Mouse (Mus musculus): ENCODE data around the gene Lmo7. TPM values are rescaled to one million over a fixed set of nuclear protein-coding genes. Genes with fewer than 3 reads are reported as not detected.

Lmo7 gene
- polyA plus RNA-seq, 1 experiment from 2014 or later = 3.6 TPM

GRCm38 (mm10) chr14:101893215-101893614 lies 163.5 kb downstream of the Lmo7 start:
- no peak for ATAC-seq (ENCODE audit: low read depth)
- no peaks in the 10 kb centered on the region for H3K27me3 ChIP-seq (ENCODE audit: control insufficient read depth, insufficient read depth, low read depth, low read length)
- no peak overlapping the region for H3K4me2 ChIP-seq (ENCODE audit: low read depth, low read length)
- no peaks in the 10 kb centered on the region for H3K36me3 ChIP-seq (ENCODE audit: control insufficient read depth, insufficient read depth)
- H3K27ac ChIP-seq (ENCODE audit: low read length) = no peak overlapping the region
- 62% methylated on average over 6 of the region's 6 CpGs for WGBS (ENCODE audit: insufficient replicate concordance)
- H3K9me3 ChIP-seq (replicated peaks; ENCODE audit: control insufficient read depth, low read length) = no peaks in the 10 kb centered on the region
- H3K9ac ChIP-seq (ENCODE audit: low read depth, low read length) = no peak overlapping the region
- no peaks in the 10 kb centered on the region for H3K4me1 ChIP-seq (ENCODE audit: control insufficient read depth, low read depth, low read length)
- no peak overlapping the region for H3K4me3 ChIP-seq (ENCODE audit: low read depth, low read length)

GRCm38 (mm10) chr14:101898250-101898649 lies 168.5 kb downstream of the Lmo7 start:
- 63% methylated on average over 6 of the region's 6 CpGs for WGBS (ENCODE audit: insufficient replicate concordance)
- Histone ChIP-seq H3K27me3 (ENCODE audit: control insufficient read depth, insufficient read depth, low read depth, low read length) (no peaks in the 10 kb centered on the region), H3K27ac (ENCODE audit: low read length) (no peak overlapping the region), H3K9ac (ENCODE audit: low read depth, low read length) (no peak overlapping the region), H3K36me3 (ENCODE audit: control insufficient read depth, insufficient read depth) (no peaks in the 10 kb centered on the region), H3K9me3 (replicated peaks; ENCODE audit: control insufficient read depth, low read length) (no peaks in the 10 kb centered on the region), H3K4me2 (ENCODE audit: low read depth, low read length) (no peak overlapping the region), H3K4me3 (ENCODE audit: low read depth, low read length) (no peak overlapping the region), H3K4me1 (ENCODE audit: control insufficient read depth, low read depth, low read length) (no peaks in the 10 kb centered on the region)
- no peak for ATAC-seq (ENCODE audit: low read depth)

GRCm38 (mm10) chr14:101901496-101901895 lies 171.7 kb downstream of the Lmo7 start:
- no peaks in the 10 kb centered on the region for H3K4me1 ChIP-seq (ENCODE audit: control insufficient read depth, low read depth, low read length)
- no peak overlapping the region for H3K9ac ChIP-seq (ENCODE audit: low read depth, low read length)
- no peaks in the 10 kb centered on the region for H3K9me3 ChIP-seq (replicated peaks; ENCODE audit: control insufficient read depth, low read length)
- 71% methylated on average over 7 of the region's 7 CpGs for WGBS (ENCODE audit: insufficient replicate concordance)
- no peaks in the 10 kb centered on the region for H3K36me3 ChIP-seq (ENCODE audit: control insufficient read depth, insufficient read depth)
- ATAC-seq (ENCODE audit: low read depth) = no peak
- no peak overlapping the region for H3K27ac ChIP-seq (ENCODE audit: low read length)
- no peaks in the 10 kb centered on the region for H3K27me3 ChIP-seq (ENCODE audit: control insufficient read depth, insufficient read depth, low read depth, low read length)
- no peak overlapping the region for H3K4me3 ChIP-seq (ENCODE audit: low read depth, low read length)
- H3K4me2 ChIP-seq (ENCODE audit: low read depth, low read length) = no peak overlapping the region

GRCm38 (mm10) chr14:101901976-101902375 lies 172.2 kb downstream of the Lmo7 start:
- no peak overlapping the region for H3K4me3 ChIP-seq (ENCODE audit: low read depth, low read length)
- 53% methylated on average over 7 of the region's 7 CpGs for WGBS (ENCODE audit: insufficient replicate concordance)
- no peak overlapping the region for H3K4me2 ChIP-seq (ENCODE audit: low read depth, low read length)
- no peaks in the 10 kb centered on the region for H3K9me3 ChIP-seq (replicated peaks; ENCODE audit: control insufficient read depth, low read length)
- no peak overlapping the region for H3K27ac ChIP-seq (ENCODE audit: low read length)
- no peaks in the 10 kb centered on the region for H3K36me3 ChIP-seq (ENCODE audit: control insufficient read depth, insufficient read depth)
- ATAC-seq (ENCODE audit: low read depth) = no peak
- no peak overlapping the region for H3K9ac ChIP-seq (ENCODE audit: low read depth, low read length)
- no peaks in the 10 kb centered on the region for H3K4me1 ChIP-seq (ENCODE audit: control insufficient read depth, low read depth, low read length)
- H3K27me3 ChIP-seq (ENCODE audit: control insufficient read depth, insufficient read depth, low read depth, low read length) = no peaks in the 10 kb centered on the region

GRCm38 (mm10) chr14:101903722-101904121 lies 174.0 kb downstream of the Lmo7 start:
- Histone ChIP-seq H3K4me3 (ENCODE audit: low read depth, low read length) (no peak overlapping the region), H3K9ac (ENCODE audit: low read depth, low read length) (no peak overlapping the region), H3K27me3 (ENCODE audit: control insufficient read depth, insufficient read depth, low read depth, low read length) (no peaks in the 10 kb centered on the region), H3K4me1 (ENCODE audit: control insufficient read depth, low read depth, low read length) (no peaks in the 10 kb centered on the region), H3K4me2 (ENCODE audit: low read depth, low read length) (no peak overlapping the region), H3K36me3 (ENCODE audit: control insufficient read depth, insufficient read depth) (no peaks in the 10 kb centered on the region), H3K9me3 (replicated peaks; ENCODE audit: control insufficient read depth, low read length) (no peaks in the 10 kb centered on the region), H3K27ac (ENCODE audit: low read length) (no peak overlapping the region)
- WGBS (ENCODE audit: insufficient replicate concordance) = 60% methylated on average over 5 of the region's 5 CpGs
- ATAC-seq (ENCODE audit: low read depth) = no peak

- no peaks in the 10 kb centered on the region for H3K36me3 ChIP-seq (ENCODE audit: control insufficient read depth, insufficient read depth)
- H3K9ac ChIP-seq (ENCODE audit: low read depth, low read length) = no peak overlapping the region
- no peak overlapping the region for H3K4me3 ChIP-seq (ENCODE audit: low read depth, low read length)
- no peak overlapping the region for H3K27ac ChIP-seq (ENCODE audit: low read length)
- no peak overlapping the region for H3K4me2 ChIP-seq (ENCODE audit: low read depth, low read length)
- 72% methylated on average over 7 of the region's 7 CpGs for WGBS (ENCODE audit: insufficient replicate concordance)
- no peaks in the 10 kb centered on the region for H3K9me3 ChIP-seq (replicated peaks; ENCODE audit: control insufficient read depth, low read length)
- no peak for ATAC-seq (ENCODE audit: low read depth)
- H3K4me1 ChIP-seq (ENCODE audit: control insufficient read depth, low read depth, low read length) = no peaks in the 10 kb centered on the region
- H3K27me3 ChIP-seq (ENCODE audit: control insufficient read depth, insufficient read depth, low read depth, low read length) = no peaks in the 10 kb centered on the region
Measured at GRCm38 (mm10) chr14:101911983-101912382, 182.2 kb downstream of the Lmo7 start.

GRCm38 (mm10) chr14:101912392-101912791 lies 182.6 kb downstream of the Lmo7 start:
- no peaks in the 10 kb centered on the region for H3K36me3 ChIP-seq (ENCODE audit: control insufficient read depth, insufficient read depth)
- no peak for ATAC-seq (ENCODE audit: low read depth)
- no peak overlapping the region for H3K4me3 ChIP-seq (ENCODE audit: low read depth, low read length)
- no peak overlapping the region for H3K4me2 ChIP-seq (ENCODE audit: low read depth, low read length)
- no peak overlapping the region for H3K27ac ChIP-seq (ENCODE audit: low read length)
- no peak overlapping the region for H3K9ac ChIP-seq (ENCODE audit: low read depth, low read length)
- WGBS (ENCODE audit: insufficient replicate concordance) = 66% methylated on average over 3 of the region's 3 CpGs
- H3K4me1 ChIP-seq (ENCODE audit: control insufficient read depth, low read depth, low read length) = no peaks in the 10 kb centered on the region
- H3K27me3 ChIP-seq (ENCODE audit: control insufficient read depth, insufficient read depth, low read depth, low read length) = no peaks in the 10 kb centered on the region
- H3K9me3 ChIP-seq (replicated peaks; ENCODE audit: control insufficient read depth, low read length) = no peaks in the 10 kb centered on the region

GRCm38 (mm10) chr14:101914321-101914720 lies 184.6 kb downstream of the Lmo7 start:
- no peak overlapping the region for H3K4me2 ChIP-seq (ENCODE audit: low read depth, low read length)
- no peak overlapping the region for H3K4me3 ChIP-seq (ENCODE audit: low read depth, low read length)
- no peaks in the 10 kb centered on the region for H3K36me3 ChIP-seq (ENCODE audit: control insufficient read depth, insufficient read depth)
- H3K4me1 ChIP-seq (ENCODE audit: control insufficient read depth, low read depth, low read length) = no peaks in the 10 kb centered on the region
- H3K9ac ChIP-seq (ENCODE audit: low read depth, low read length) = no peak overlapping the region
- no peak overlapping the region for H3K27ac ChIP-seq (ENCODE audit: low read length)
- ATAC-seq (ENCODE audit: low read depth) = no peak
- no peaks in the 10 kb centered on the region for H3K9me3 ChIP-seq (replicated peaks; ENCODE audit: control insufficient read depth, low read length)
- no peaks in the 10 kb centered on the region for H3K27me3 ChIP-seq (ENCODE audit: control insufficient read depth, insufficient read depth, low read depth, low read length)

- Histone ChIP-seq H3K4me1 (ENCODE audit: control insufficient read depth, low read depth, low read length) (no peaks in the 10 kb centered on the region), H3K27me3 (ENCODE audit: control insufficient read depth, insufficient read depth, low read depth, low read length) (no peaks in the 10 kb centered on the region), H3K27ac (ENCODE audit: low read length) (no peak overlapping the region), H3K4me2 (ENCODE audit: low read depth, low read length) (no peak overlapping the region), H3K9ac (ENCODE audit: low read depth, low read length) (no peak overlapping the region), H3K36me3 (ENCODE audit: control insufficient read depth, insufficient read depth) (no peaks in the 10 kb centered on the region), H3K9me3 (replicated peaks; ENCODE audit: control insufficient read depth, low read length) (no peaks in the 10 kb centered on the region), H3K4me3 (ENCODE audit: low read depth, low read length) (no peak overlapping the region)
- no peak for ATAC-seq (ENCODE audit: low read depth)
- WGBS (ENCODE audit: insufficient replicate concordance) = 45% methylated on average over 8 of the region's 8 CpGs
Measured at GRCm38 (mm10) chr14:101915867-101916266, 186.1 kb downstream of the Lmo7 start.

- Histone ChIP-seq H3K4me3 (ENCODE audit: low read depth, low read length) (no peak overlapping the region), H3K4me2 (ENCODE audit: low read depth, low read length) (no peak overlapping the region), H3K9me3 (replicated peaks; ENCODE audit: control insufficient read depth, low read length) (no peaks in the 10 kb centered on the region), H3K27me3 (ENCODE audit: control insufficient read depth, insufficient read depth, low read depth, low read length) (no peaks in the 10 kb centered on the region), H3K4me1 (ENCODE audit: control insufficient read depth, low read depth, low read length) (no peaks in the 10 kb centered on the region), H3K9ac (ENCODE audit: low read depth, low read length) (no peak overlapping the region), H3K27ac (ENCODE audit: low read length) (no peak overlapping the region), H3K36me3 (ENCODE audit: control insufficient read depth, insufficient read depth) (no peaks in the 10 kb centered on the region)
- WGBS (ENCODE audit: insufficient replicate concordance) = 73% methylated on average over 5 of the region's 5 CpGs
- ATAC-seq (ENCODE audit: low read depth) = no peak
Measured at GRCm38 (mm10) chr14:101918471-101918870, 188.7 kb downstream of the Lmo7 start.

Measured in liver, embryonic 16.5 days (tissue).